15 mouse cellular contexts compared by ENCODE assay signal in the genomic region with DNA sequence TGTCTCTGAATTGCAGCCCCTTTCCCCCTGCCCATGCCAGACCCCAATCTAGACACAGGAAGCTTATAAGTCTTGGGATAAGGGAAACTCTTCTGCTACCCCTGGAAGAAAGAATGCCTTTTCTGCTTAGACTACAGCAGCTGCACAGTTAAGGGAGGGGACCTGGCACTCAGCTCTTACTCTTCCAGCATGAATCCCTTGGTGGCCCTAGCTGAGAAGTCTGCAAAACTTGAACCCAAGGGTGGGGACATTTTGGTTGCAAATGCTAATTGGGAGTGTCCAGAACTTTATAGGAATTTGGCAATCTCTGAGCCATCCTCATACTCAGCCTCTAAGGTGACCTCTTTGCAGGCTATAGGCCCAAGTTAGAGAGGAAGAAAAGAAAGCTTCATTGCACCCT. TPM values are rescaled to one million over a fixed set of nuclear protein-coding genes. Genes with fewer than 3 reads are reported as not detected.
DNase-seq lines count a peak whose midpoint lies in the region; ATAC-seq lines count a peak whose summit lies in the region.
"Had no signal": no experiment of that assay in that cellular context is flagged by ENCODE, and none has a peak within 500 bp of the region (broad histone marks: within the 10 kb centered on the region; RNA-seq: fewer than 3 reads in every experiment).

No protein-coding gene starts in this region.

- H3K36me3 ChIP-seq in heart, embryonic 16.5 days (ENCODE audit: control insufficient read depth, insufficient read depth), result no peaks in the 10 kb centered on the region
- H3K36me3 ChIP-seq in heart, embryonic 11.5 days (ENCODE audit: control insufficient read depth, insufficient read depth, low read length), result no peaks in the 10 kb centered on the region
- H3K36me3 ChIP-seq: forebrain, embryonic 15.5 days; midbrain, embryonic 12.5 days had no signal

- H3K4me2 ChIP-seq in heart, embryonic 16.5 days (ENCODE audit: low read depth, low read length), result no peak overlapping the region
- H3K4me2 ChIP-seq in heart, embryonic 11.5 days, result no peak overlapping the region
- H3K4me2 ChIP-seq: forebrain, embryonic 15.5 days; midbrain, embryonic 12.5 days had no signal

- H3K27me3 ChIP-seq in heart, embryonic 16.5 days (ENCODE audit: control insufficient read depth, insufficient read depth, low read length), result no peaks in the 10 kb centered on the region
- H3K27me3 ChIP-seq in heart, embryonic 11.5 days (ENCODE audit: control insufficient read depth, insufficient read depth, low read length), result no peaks in the 10 kb centered on the region
- H3K27me3 ChIP-seq: forebrain, embryonic 15.5 days; midbrain, embryonic 12.5 days had no signal

- H3K4me1 ChIP-seq in heart, embryonic 16.5 days (ENCODE audit: control insufficient read depth, insufficient read depth, low read length), result peaks cover 21% of the 10 kb centered on the region
- H3K4me1 ChIP-seq in heart, embryonic 11.5 days (ENCODE audit: control insufficient read depth, insufficient read depth, low read length), result peaks cover 16% of the 10 kb centered on the region
- H3K4me1 ChIP-seq: forebrain, embryonic 15.5 days; midbrain, embryonic 12.5 days had no signal

- no peak for ATAC-seq in heart, embryonic 16.5 days (replicated peaks; ENCODE audit: extremely low read depth, insufficient read depth, low FRiP score)
- ATAC-seq in heart, embryonic 11.5 days (replicated peaks; ENCODE audit: insufficient number of reproducible peaks, low FRiP score, low TSS enrichment), result no peak
- no peak for ATAC-seq in cerebellum, adult (ENCODE audit: insufficient number of reproducible peaks, low FRiP score, low TSS enrichment)
- ATAC-seq: forebrain, embryonic 15.5 days; hindbrain, embryonic 16.5 days had no signal

- DNase-seq in urinary bladder, postnatal 14 days (ENCODE audit: low spot score), result peak; percentile 31
- no peak for DNase-seq in urinary bladder, postnatal 10 days (ENCODE audit: low spot score)
- peak; percentile 51 for DNase-seq in gastrocnemius, postnatal 25 days
- no peak for DNase-seq in spleen, adult 18-20 months
- DNase-seq: adrenal gland, postnatal 14 days; cerebellum, postnatal 14 days; thymus, adult 18-20 months had no signal

- H3K27ac ChIP-seq in heart, embryonic 16.5 days (ENCODE audit: low read length), result peak overlapping the region; percentile 31; the same call in 1 of the 2 replicates
- no peak overlapping the region for H3K27ac ChIP-seq in heart, embryonic 11.5 days (ENCODE audit: low read depth, low read length)
- H3K27ac ChIP-seq: forebrain, embryonic 15.5 days; layer of hippocampus, adult 2 months; midbrain, embryonic 12.5 days had no signal

- H3K9ac ChIP-seq in heart, embryonic 16.5 days (ENCODE audit: low read length), result no peak overlapping the region
- H3K9ac ChIP-seq in heart, embryonic 11.5 days (ENCODE audit: low read depth, low read length), result no peak overlapping the region
- H3K9ac ChIP-seq: forebrain, embryonic 15.5 days; midbrain, embryonic 12.5 days had no signal

- no peaks in the 10 kb centered on the region for H3K9me3 ChIP-seq in heart, embryonic 16.5 days (replicated peaks; ENCODE audit: control insufficient read depth, low read length)
- no peaks in the 10 kb centered on the region for H3K9me3 ChIP-seq in heart, embryonic 11.5 days (replicated peaks; ENCODE audit: control insufficient read depth, low read length)
- H3K9me3 ChIP-seq: forebrain, embryonic 15.5 days; midbrain, embryonic 12.5 days had no signal

- H3K4me3 ChIP-seq in heart, embryonic 16.5 days (ENCODE audit: low read length), result no peak overlapping the region
- no peak overlapping the region for H3K4me3 ChIP-seq in heart, embryonic 11.5 days (ENCODE audit: low read depth, low read length)
- H3K4me3 ChIP-seq: forebrain, embryonic 15.5 days; layer of hippocampus, adult 2 months; midbrain, embryonic 12.5 days had no signal

RNA-seq across cellular contexts. Expression of gene Cd34, which starts 7.9 kb away (rescaled TPM):
- polyA plus RNA-seq in heart, embryonic 16.5 days (2015; fragmentation: Nextera tagmentation; extraction: Ambion mirVana), result 110 and 124 TPM in 2 replicates
- 70.4 and 85.1 TPM in 2 replicates for polyA plus RNA-seq in heart, embryonic 11.5 days (2014; fragmentation: Nextera tagmentation; extraction: Ambion mirVana)
- total RNA-seq in gastrocnemius, postnatal 25 days (2021), result 10 to 100 TPM; 43.0 to 50.7 TPM
- total RNA-seq: MEL had no signal

Comparison
In these comparisons a context has a peak if more than half of its experiments do, and no peak if none do; other contexts are left out.
1. DNase-seq: peak in urinary bladder, postnatal 14 days (single experiment) and gastrocnemius, postnatal 25 days (single experiment); none in urinary bladder, postnatal 10 days (single experiment) and spleen, adult 18-20 months (0 of 2).